ENCODE assay signal across 1 mouse cellular context in the genomic region with DNA sequence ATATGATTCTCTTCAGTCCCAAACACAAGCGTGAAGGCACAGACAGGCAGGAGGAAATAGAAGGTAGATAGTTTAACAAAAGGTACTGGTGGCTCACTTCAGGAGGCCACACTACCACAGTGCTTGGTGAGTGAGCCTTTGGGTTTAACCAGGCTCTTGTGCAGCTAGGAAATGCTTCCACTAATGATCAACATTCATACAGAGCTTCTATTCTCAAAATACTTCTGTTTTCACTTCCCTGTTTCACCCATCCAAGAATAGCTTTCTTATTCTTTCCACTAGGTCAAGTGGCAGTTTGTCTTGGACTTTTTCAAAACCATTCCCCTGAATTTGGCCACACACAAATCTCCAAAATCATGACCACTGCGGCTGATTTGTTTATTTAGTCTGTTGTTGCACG.
TF ChIP-seq lines count a peak whose summit lies in the region.

No protein-coding gene starts in this region.

TF ChIP-seq in CH12.LX, 34 proteins besides CTCF, POLR2A, EP300 and RAD21 (continued from another document):
- TF ChIP-seq ZKSCAN1 (IDR thresholded peaks at IDR 0.05; ENCODE audit: borderline replicate concordance, low read depth, low read length), result no peak
- no peak for TF ChIP-seq KAT2A (IDR thresholded peaks at IDR 0.05; ENCODE audit: insufficient replicate concordance, low read length)
- TF ChIP-seq MEF2A (IDR thresholded peaks at IDR 0.05; ENCODE audit: borderline replicate concordance, low read depth, low read length), result peak; percentile 99
- 0 out of 2 replicates have a peak, but pooled peaks have one; percentile 60 for TF ChIP-seq TCF12 (IDR thresholded peaks at IDR 0.05; ENCODE audit: low read depth, low read length)
- TF ChIP-seq JUND (conservative IDR thresholded peaks at IDR 0.05; ENCODE audit: low read depth, low read length), result peak; percentile 64; the same call in 1 of the 2 replicates
- no peak for TF ChIP-seq GABPA (IDR thresholded peaks at IDR 0.05; ENCODE audit: insufficient replicate concordance, low read depth, low read length)
- TF ChIP-seq SMC3 (IDR thresholded peaks at IDR 0.05; ENCODE audit: low read depth, low read length), result no peak
- no peak for TF ChIP-seq TBP (conservative IDR thresholded peaks at IDR 0.05; ENCODE audit: low read depth, low read length)
- TF ChIP-seq PAX5 (IDR thresholded peaks at IDR 0.05; ENCODE audit: low read length), result no peak
- TF ChIP-seq HCFC1 (IDR thresholded peaks at IDR 0.05; ENCODE audit: low read depth, low read length), result no peak
- no peak for TF ChIP-seq ZMIZ1 (IDR thresholded peaks at IDR 0.05; ENCODE audit: low read depth, low read length)
- no peak for TF ChIP-seq E2F4 (IDR thresholded peaks at IDR 0.05; ENCODE audit: insufficient replicate concordance, low read depth, low read length)
- no peak for TF ChIP-seq USF2 (conservative IDR thresholded peaks at IDR 0.05; ENCODE audit: low read depth, low read length)
- 0 out of 2 replicates have a peak, but pooled peaks have one; percentile 31 for TF ChIP-seq SIN3A (IDR thresholded peaks at IDR 0.05; ENCODE audit: low read length)
- no peak for TF ChIP-seq MAZ (IDR thresholded peaks at IDR 0.05; ENCODE audit: low read depth, low read length)
